Mouse (Mus musculus): ENCODE measurements around the gene Islr. TPM values are rescaled to one million over a fixed set of nuclear protein-coding genes. Genes with fewer than 3 reads are reported as not detected.

Gene Islr
- total RNA-seq, 2 experiments from 2014 or later: 10.1 to 15.5 TPM

DNA sequence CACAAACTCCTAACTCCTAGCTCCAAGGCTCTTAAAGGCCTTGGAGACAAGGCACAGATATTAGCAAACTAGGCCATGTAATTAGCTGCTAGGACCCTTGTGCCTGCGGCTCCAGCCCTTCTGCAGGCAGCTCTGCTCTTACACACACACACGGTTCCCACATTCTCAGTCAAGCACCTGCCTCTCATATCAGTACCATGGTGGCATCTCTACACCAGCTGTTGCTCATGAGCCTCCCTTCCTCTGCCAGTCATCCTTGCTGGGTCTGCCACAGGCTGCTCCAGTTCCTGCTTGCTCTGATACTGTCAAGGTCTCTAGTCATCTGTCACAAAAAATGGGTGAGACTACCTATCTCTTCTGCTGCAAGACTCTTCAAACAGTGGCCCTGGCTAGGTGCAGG, 20.2 kb upstream of the Islr start:
- no peak for DNase-seq (ENCODE audit: low spot score in 2 of 2)

DNA sequence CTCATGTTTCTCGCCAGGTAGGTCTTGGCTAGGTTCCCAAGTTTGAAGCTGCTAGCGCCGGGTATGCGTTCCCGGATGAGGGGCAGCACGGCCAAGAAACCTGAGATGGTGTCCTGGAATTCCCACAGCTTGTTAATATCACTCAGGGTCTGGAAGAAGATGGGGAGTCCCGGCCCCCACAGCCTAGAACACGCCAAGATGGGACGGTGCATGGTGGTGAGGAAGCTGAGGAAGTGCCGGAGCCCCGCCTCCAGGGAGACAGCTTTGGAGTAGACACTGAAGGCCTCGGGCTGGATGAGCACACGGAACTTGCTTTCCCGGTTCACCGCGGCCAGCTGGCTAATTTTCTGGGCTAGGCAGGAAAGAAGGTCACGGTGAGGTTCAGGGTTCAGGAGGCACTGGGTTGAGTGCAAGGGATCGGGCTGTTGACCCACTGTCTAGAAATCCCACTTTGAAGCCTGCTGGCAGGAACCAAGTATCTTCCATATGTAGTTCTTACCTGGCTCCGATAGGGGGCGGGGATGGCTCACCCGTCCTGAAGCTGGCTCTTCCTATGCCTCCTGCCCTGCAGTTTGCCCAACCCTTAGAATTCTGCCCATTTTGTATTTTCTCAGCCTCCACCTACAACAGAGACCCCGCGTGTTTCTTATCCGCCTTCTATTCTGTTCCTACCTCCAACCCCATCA, 16.3 kb upstream of the Islr start:
- DNase-seq (ENCODE audit: low spot score in 2 of 2): peak in 1 of 2 experiments; percentile 30

- no peak for DNase-seq (ENCODE audit: low spot score in 2 of 2)
These were observed 14.4 kb upstream of the Islr start for GRCm38 (mm10) chr9:58218539-58218938.

- peak in 1 of 2 experiments; percentile 56 for DNase-seq (ENCODE audit: low spot score in 2 of 2)
These were observed 12.3 kb upstream of the Islr start for GRCm38 (mm10) chr9:58216402-58216801.

DNA sequence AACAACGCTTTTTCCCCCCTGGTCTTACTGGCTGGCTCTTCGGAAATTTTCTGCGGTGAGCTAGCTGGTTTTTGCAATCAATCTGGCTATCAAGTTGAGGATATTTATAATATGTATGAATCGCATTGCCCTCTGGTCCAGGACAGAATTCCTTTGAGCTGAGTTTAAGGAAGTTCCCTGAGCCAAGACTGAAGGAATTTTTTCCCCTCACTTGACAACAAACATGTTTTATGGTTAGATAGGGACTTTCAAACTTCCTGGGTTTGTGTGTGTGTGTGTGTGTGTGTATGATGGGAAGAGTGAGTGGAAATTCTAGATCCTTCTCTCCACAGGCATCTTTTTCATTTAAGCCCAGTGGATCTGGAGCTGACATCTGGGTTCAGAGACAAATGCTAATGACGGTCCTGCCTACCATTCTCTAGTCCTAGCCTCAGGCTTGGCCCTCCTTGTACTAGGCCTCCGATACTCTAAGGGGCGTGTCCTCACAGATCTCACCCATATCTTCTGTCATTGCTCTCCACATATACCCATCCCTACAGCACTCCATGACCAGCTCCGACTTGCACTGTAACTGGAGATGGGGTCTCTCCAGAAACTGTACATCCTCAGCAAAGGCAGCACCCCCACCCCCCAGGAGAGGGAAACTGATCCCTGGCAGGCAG, 10.5 kb upstream of the Islr start:
- DNase-seq (ENCODE audit: low spot score in 2 of 2): no peak

- DNase-seq (ENCODE audit: low spot score in 2 of 2): no peak
These were observed 9.8 kb upstream of the Islr start for GRCm38 (mm10) chr9:58213865-58214264.

- DNase-seq (ENCODE audit: low spot score in 2 of 2): no peak
These were observed 9.3 kb upstream of the Islr start for GRCm38 (mm10) chr9:58213377-58213776.

DNA sequence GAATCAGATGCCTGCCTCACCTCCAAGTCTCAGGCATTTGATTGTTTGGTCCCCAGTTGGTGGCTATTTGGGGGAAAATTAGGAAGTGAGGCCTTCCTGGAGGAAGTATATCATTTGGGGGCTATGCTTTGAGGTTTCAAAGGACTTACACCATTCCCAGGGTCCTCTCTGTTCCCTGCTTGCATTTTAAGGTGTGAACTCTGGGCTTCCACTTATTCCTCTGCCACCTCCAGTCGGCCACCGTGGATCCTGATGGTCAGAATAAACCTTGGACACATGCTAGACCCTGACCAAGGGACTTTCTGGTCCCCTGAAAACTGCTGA, 6.2 kb upstream of the Islr start:
- DNase-seq (ENCODE audit: low spot score in 2 of 2): no peak

DNA sequence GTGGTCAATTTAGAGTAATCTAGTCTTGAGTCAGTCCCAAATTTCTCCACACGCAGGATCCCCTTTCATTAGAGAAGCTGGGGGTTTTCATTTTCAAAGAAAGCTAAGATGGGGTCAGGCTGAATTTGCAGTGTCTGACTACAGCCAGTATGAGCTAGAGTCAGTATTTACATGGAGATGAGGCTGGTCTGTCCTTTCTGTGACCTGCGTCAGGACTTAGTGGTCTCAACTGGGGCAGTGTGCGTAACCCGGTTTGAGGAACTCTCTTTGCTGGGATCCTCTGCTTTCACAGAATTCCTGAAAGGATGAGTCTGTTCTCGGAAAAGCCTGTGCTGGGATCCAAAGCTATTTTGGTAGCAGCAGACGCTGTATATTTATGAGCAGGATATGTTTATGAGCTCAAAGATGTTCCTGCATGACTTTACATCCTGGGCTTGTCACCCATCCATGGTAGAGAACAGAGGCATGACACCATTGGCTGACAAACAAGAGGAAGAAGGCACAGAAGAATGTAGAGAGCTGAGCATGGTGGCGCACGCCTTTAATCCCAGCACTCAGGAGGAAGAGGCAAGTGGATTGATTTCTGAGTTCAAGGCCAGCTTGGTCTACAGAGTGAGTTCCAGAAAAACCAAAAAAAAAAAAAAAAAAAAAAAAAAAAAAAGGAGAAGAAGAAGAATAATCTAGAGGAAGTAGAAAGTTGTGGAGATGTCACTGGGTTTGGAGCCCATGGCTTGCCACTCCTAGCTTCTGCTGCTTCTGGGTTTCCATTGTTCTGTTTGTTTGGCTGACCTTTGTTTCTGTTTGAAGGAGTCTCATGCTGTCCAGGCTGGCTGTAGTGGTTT, 5.6 kb upstream of the Islr start:
- DNase-seq (ENCODE audit: low spot score in 2 of 2): peak in 1 of 2 experiments; percentile 41

DNA sequence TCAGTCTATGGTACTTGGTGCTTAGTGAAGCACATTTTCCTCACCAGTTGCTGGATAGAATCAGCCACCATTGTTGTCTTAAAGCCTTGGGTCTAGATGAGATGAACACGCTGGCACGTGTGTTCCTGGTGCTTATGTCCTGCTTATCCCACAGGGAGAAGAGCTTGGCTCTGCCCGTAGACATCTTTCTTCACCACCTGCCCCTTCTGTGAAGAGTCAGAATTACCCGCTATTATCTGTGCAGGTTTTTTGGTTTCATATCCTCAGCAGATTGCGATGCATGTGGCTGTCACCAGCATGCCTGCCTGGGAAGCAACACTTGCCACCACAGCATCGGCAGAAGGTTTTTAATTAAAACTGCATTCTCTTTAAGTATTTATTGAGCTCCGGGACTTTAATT, 1.9 kb upstream of the Islr start:
- peak; percentile 43 to 63 for DNase-seq (ENCODE audit: low spot score in 2 of 2)

- DNase-seq (ENCODE audit: low spot score in 2 of 2): peak; percentile 78 to 93
These were observed 418 bp upstream of the Islr start for GRCm38 (mm10) chr9:58204448-58205000.

DNA sequence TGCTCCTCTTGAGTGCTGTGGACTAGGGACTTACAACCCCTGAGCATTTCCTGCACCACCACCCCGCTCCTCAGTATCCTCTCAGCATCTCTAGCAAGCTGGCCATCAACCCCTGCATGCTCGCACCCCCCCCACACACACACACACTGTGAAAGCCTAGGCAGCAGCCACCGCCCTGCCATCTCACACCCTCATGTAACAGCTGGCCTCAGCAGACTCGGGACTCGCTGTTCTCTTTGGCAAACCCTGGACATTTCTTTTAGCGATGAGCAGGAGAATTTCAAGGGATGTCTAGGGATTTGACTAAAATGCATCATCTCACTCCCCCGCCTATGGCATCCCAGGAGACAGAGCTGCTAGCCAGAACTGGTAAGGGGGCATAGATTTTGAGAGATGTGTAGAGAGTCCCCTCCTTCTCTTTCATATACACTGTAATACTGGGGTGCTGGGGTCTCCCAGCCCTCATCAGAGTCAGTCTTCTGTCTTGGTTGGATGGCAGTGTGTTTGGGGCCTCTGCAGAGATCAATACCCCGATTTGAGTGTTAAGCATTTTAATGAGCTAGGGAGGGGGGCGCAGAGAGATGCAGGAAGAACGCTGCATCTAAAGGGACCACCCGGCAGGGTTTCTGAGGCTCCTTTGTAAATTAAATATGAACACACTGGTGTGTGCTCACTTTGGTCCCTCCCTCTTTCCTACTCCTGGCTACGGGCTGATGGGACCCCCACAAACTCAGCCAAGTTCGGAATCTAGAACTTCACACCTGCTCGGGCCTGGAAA, 1.2 kb downstream of the Islr start:
- DNase-seq (ENCODE audit: low spot score in 2 of 2): peak in 1 of 2 experiments; percentile 48

DNA sequence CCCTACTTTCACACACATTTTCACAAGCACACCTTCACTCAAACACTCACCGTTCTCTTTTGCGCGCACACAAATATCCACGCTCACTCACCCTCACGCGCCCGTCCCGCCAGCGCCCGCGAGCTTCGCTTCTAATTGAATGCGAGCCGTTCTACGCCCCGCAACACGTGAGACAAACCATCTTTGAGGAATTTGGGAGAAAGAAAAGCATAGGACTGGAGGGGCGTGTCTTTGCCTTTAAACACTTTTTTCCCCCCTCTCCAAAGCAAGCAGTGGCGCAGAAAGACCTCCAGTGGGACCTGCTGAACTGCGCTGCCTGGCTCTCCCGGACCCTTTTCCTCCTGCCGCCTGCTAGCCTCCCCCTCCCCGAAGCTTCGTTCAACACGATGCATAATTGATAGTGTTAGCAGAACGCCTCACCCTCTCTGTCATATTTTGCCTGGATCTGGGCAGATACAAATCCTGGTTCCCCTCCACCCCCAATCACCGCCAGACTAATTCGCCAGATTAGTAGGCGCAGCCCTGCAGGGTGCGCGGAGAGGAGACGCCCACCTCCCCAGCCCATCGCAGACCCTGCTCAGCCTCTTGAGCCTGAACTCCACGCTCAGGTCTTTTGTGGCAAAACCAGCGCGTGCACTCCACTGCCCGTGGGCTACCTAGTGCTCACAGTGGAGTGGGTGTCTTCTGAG, 2.1 kb downstream of the Islr start:
- peak; percentile 45 to 72 for DNase-seq (ENCODE audit: low spot score in 2 of 2)

- DNase-seq (ENCODE audit: low spot score in 2 of 2): peak; percentile 40 to 68
These were observed 2.8 kb downstream of the Islr start for GRCm38 (mm10) chr9:58201091-58201842.

DNA sequence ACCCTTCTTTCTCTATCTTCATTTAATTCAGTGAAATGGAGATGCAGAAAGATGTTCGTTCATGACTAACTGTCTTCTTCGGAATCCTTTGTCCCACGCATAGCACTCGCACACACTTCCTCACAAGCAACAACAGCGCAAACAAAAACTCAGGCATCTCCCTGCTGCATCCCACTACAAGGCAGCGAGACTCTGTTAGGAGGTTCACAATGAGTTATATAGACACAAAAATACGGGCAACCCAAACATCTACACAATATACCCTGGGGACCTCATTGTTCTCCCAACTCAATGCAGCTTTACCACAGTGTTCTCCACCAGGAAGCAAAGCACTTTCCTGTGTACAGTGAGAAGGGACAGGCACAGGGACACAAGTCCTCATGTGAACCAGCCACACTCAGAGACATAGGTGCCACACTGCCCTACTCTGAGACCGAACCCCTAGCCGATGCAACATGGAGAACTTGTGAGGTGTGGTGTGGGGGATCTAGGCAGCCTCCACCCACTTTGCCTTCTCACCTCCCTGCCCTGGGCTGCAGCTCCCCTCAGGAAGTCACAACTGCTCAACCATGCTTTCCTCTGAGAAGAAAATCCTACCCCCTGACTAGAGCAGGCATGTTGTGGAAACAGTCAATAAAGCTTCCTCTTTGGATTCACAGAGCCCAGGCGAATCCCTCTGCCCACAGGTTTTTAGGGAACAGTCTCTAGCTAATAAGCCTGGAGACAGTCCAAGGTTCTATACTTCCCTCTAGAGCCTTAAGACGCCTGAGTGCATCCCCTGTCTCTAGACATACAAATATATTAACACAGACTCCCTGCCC, 3.6 kb downstream of the Islr start:
- peak in 1 of 2 experiments; percentile 61 for DNase-seq (ENCODE audit: low spot score in 2 of 2)

- peak in 1 of 2 experiments; percentile 45 for DNase-seq (ENCODE audit: low spot score in 2 of 2)
These were observed 4.5 kb downstream of the Islr start for GRCm38 (mm10) chr9:58199381-58200269.

DNA sequence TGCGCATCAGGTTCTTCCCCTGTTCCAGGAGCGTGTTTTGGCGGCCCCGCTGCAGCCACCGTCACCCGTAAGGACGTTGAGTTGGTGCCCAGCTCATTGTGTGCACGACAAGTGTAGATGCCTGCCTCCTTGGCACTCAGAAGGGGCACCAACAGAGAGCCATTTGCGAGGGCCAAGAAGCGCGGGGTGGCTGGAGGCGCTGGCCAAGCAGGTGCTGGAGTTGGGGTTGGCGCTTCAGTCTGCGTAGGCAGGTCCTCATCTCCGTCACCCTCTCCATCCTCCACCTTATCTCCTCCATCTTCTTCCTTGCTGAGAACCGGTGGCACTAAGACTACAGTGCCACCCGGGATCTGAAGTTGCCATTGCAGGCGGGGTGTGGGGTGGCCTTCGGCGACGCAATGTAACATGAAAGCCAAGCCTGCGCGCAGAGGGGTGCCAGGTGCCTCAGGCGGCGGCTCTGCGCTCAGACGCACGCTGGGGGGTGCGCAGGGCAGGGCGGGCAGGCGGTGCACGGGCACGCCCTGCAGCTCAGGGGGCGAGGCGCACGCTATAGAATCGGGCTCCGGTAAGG, 5.2 kb downstream of the Islr start:
- peak in 1 of 2 experiments; percentile 51 for DNase-seq (ENCODE audit: low spot score in 2 of 2)
